Mouse (Mus musculus): ENCODE results near the gene Mtx1. TPM values are rescaled to one million over a fixed set of nuclear protein-coding genes. Genes with fewer than 3 reads are reported as not detected.

Gene Mtx1
- polyA plus RNA-seq, 1 experiment from 2014 or later, result 156 TPM

GRCm38 (mm10) chr3:89237682-89238081, 10.8 kb upstream of the Mtx1 start:
- H3K4me3 ChIP-seq, result no peak overlapping the region
- no peaks in the 10 kb centered on the region for H3K27me3 ChIP-seq
- H3K9me3 ChIP-seq, result no peaks in the 10 kb centered on the region
- H3K27ac ChIP-seq, result no peak overlapping the region
- no peak overlapping the region for H3K4me2 ChIP-seq
- peaks cover 3% of the 10 kb centered on the region; the same call in 1 of the 2 replicates for H3K4me1 ChIP-seq
- 93% methylated on average over 21 of the region's 21 CpGs for WGBS
- peaks cover 59% of the 10 kb centered on the region for H3K36me3 ChIP-seq
- no peak for ATAC-seq (ENCODE audit: insufficient number of reproducible peaks, low FRiP score, low TSS enrichment, low read depth)
- H3K9ac ChIP-seq, result no peak overlapping the region

DNA sequence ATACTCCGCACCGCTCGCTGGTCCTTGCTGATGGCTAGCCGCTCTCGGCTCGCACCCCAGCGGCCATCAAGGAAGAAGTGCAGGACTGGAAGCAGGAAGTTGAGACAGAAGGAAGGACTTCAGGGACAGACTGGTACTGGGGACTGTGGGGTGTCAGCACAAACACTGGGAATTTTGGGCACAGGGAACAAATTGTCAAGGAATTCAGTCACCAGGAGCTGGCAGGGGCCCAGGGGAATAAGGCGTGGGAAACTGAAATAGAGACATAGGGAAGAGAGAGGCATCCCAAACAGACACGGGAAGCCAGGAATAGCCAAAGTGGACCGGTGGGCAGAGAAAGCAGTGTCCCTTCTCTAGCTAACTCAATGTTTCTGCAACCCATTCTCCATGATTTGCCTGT, 9.6 kb upstream of the Mtx1 start:
- no peak overlapping the region for H3K27ac ChIP-seq
- H3K4me3 ChIP-seq, result no peak overlapping the region
- no peaks in the 10 kb centered on the region for H3K9me3 ChIP-seq
- peaks cover 3% of the 10 kb centered on the region; the same call in 1 of the 2 replicates for H3K4me1 ChIP-seq
- ATAC-seq (ENCODE audit: insufficient number of reproducible peaks, low FRiP score, low TSS enrichment, low read depth), result no peak
- H3K36me3 ChIP-seq, result peaks cover 52% of the 10 kb centered on the region
- 91% methylated on average over 10 of the region's 10 CpGs for WGBS
- no peak overlapping the region for H3K9ac ChIP-seq
- H3K4me2 ChIP-seq, result no peak overlapping the region
- H3K27me3 ChIP-seq, result no peaks in the 10 kb centered on the region

GRCm38 (mm10) chr3:89233562-89234110, 6.7 kb upstream of the Mtx1 start:
- no peak overlapping the region for H3K4me3 ChIP-seq
- no peak overlapping the region for H3K9ac ChIP-seq
- H3K36me3 ChIP-seq, result peaks cover 35% of the 10 kb centered on the region
- no peaks in the 10 kb centered on the region for H3K27me3 ChIP-seq
- ATAC-seq (ENCODE audit: insufficient number of reproducible peaks, low FRiP score, low TSS enrichment, low read depth), result no peak
- no peaks in the 10 kb centered on the region for H3K9me3 ChIP-seq
- peaks cover 7% of the 10 kb centered on the region for H3K4me1 ChIP-seq
- WGBS, result 74% methylated on average over 14 of the region's 14 CpGs
- no peak overlapping the region for H3K4me2 ChIP-seq
- H3K27ac ChIP-seq, result no peak overlapping the region

DNA sequence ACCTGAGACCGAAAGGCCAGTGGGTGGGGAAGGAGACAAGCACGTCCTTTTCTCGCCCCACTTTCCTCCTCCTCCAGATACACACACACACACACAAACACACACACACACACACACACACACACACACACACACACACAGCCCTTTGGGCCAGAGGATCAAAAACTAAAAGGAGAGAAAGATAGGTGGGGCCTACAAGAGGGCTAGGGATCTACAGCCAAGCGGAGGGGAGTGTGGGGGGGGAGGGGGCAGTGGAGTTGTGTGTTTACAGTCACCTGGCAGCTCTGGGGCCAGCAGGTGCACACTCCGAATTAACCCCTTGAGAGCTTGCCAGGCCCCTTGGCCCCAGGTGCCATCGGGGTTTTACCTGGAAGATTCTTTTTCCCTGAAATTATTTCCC, 5.7 kb upstream of the Mtx1 start:
- ATAC-seq (ENCODE audit: insufficient number of reproducible peaks, low FRiP score, low TSS enrichment, low read depth), result no peak
- H3K9ac ChIP-seq, result no peak overlapping the region
- H3K4me2 ChIP-seq, result no peak overlapping the region
- no peaks in the 10 kb centered on the region for H3K27me3 ChIP-seq
- H3K9me3 ChIP-seq, result no peaks in the 10 kb centered on the region
- peaks cover 14% of the 10 kb centered on the region for H3K4me1 ChIP-seq
- peaks cover 26% of the 10 kb centered on the region for H3K36me3 ChIP-seq
- H3K4me3 ChIP-seq, result no peak overlapping the region
- 61% methylated on average over 5 of the region's 6 CpGs for WGBS
- H3K27ac ChIP-seq, result no peak overlapping the region

DNA sequence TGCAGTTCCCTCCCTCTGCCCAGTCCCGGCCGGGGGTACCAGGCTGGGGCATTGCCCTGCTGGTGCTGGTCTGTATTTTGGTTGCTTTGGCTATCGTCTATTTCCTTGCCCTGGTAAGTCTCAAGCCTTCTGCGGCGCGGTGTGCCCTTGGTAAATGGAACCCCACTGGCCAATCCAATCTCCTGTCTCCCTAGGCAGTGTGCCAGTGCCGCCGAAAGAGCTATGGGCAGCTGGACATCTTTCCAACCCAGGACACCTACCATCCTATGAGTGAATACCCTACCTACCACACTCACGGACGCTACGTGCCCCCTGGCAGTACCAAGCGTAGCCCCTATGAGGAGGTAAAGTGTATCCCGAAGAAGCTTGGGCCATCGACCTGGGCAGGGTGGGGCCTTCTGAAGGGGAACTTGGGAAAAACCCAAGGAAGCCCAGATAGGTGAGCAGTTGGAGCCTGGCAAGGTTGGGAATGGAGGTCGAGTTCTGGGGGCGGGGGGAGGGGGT, 4.9 kb upstream of the Mtx1 start:
- no peak overlapping the region for H3K9ac ChIP-seq
- no peak for ATAC-seq (ENCODE audit: insufficient number of reproducible peaks, low FRiP score, low TSS enrichment, low read depth)
- WGBS, result 70% methylated on average over 16 of the region's 16 CpGs

DNA sequence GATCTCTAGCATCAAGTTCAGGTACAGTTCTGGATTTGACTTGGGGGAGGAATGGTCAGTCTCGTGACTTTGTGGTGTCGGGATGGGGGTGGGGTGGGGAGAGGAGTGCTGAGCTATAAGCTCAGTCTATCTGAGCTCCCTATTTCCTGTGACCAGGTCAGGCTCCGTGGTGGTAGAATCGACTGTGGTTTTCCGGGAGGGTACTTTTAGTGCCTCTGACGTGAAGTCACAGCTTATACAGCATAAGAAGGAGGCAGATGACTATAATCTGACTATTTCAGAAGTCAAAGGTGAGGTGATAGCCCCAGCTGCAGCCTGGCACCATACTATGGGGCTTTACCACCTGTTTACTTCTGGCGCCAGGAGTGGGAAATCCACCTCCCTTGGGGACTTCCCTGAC, 4.5 kb upstream of the Mtx1 start:
- no peak overlapping the region for H3K27ac ChIP-seq

More for the DNA sequence above, 4.9 kb upstream of the Mtx1 start:
- Histone ChIP-seq H3K9me3 (no peaks in the 10 kb centered on the region), H3K27ac (no peak overlapping the region), H3K4me1 (peaks cover 22% of the 10 kb centered on the region), H3K4me2 (no peak overlapping the region), H3K4me3 (no peak overlapping the region), H3K27me3 (no peaks in the 10 kb centered on the region), H3K36me3 (peaks cover 21% of the 10 kb centered on the region)

DNA sequence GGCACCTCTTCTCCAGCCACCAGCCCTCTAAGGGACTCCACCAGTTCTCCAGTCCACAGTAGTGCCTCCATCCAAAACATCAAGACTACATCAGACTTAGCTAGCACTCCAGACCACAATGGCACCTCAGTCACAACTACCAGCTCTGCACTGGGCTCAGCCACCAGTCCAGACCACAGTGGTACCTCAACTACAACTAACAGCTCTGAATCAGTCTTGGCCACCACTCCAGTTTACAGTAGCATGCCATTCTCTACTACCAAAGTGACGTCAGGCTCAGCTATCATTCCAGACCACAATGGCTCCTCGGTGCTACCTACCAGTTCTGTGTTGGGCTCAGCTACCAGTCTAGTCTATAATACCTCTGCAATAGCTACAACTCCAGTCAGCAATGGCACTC, 3.7 kb upstream of the Mtx1 start:
- H3K9ac ChIP-seq, result no peak overlapping the region
- H3K4me3 ChIP-seq, result no peak overlapping the region
- no peaks in the 10 kb centered on the region for H3K9me3 ChIP-seq
- H3K27ac ChIP-seq, result no peak overlapping the region
- H3K27me3 ChIP-seq, result no peaks in the 10 kb centered on the region
- peaks cover 35% of the 10 kb centered on the region for H3K4me1 ChIP-seq
- peaks cover 16% of the 10 kb centered on the region for H3K36me3 ChIP-seq
- no peak overlapping the region for H3K4me2 ChIP-seq
- WGBS, result 88% methylated on average over 2 of the region's 2 CpGs
- ATAC-seq (ENCODE audit: insufficient number of reproducible peaks, low FRiP score, low TSS enrichment, low read depth), result no peak

More for the DNA sequence above, 4.5 kb upstream of the Mtx1 start:
- H3K4me1 ChIP-seq, result peaks cover 27% of the 10 kb centered on the region
- H3K27me3 ChIP-seq, result no peaks in the 10 kb centered on the region
- H3K9ac ChIP-seq, result no peak overlapping the region
- no peaks in the 10 kb centered on the region for H3K9me3 ChIP-seq
- peaks cover 17% of the 10 kb centered on the region for H3K36me3 ChIP-seq
- ATAC-seq (ENCODE audit: insufficient number of reproducible peaks, low FRiP score, low TSS enrichment, low read depth), result no peak
- no peak overlapping the region for H3K4me2 ChIP-seq
- no peak overlapping the region for H3K4me3 ChIP-seq
- WGBS, result 62% methylated on average over 7 of the region's 7 CpGs

DNA sequence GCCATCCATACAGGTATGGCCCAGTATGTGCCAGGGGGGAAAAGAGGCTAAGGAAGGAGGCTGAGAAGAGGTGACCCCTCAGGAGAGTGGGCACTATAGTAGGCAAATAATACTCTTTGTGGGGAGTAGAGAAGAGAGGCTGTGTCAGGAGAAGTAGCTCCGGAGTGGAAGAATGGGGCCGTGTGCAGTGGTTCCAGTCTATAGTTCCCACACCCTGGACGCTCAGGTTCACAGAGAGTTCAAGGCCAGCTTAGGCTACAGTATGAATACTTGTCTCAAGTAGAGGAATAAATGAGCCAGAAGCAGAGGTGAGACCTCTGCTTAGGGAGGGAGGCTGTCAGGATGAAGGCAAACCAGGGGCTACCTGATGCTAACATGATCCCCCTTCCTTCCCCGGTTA, 2.4 kb upstream of the Mtx1 start:
- no peak overlapping the region for H3K9ac ChIP-seq
- H3K27ac ChIP-seq, result no peak overlapping the region
- no peak for ATAC-seq (ENCODE audit: insufficient number of reproducible peaks, low FRiP score, low TSS enrichment, low read depth)
- H3K4me3 ChIP-seq, result no peak overlapping the region
- H3K4me1 ChIP-seq, result peaks cover 33% of the 10 kb centered on the region
- H3K27me3 ChIP-seq, result no peaks in the 10 kb centered on the region
- WGBS, result 59% methylated on average over 4 of the region's 4 CpGs
- no peaks in the 10 kb centered on the region for H3K9me3 ChIP-seq
- H3K36me3 ChIP-seq, result peaks cover 19% of the 10 kb centered on the region
- no peak overlapping the region for H3K4me2 ChIP-seq

- no peak within 1 kb of the TSS for H3K9ac ChIP-seq
- peaks cover 18% of the 10 kb centered on the region for H3K36me3 ChIP-seq
- H3K9me3 ChIP-seq, result no peaks in the 10 kb centered on the region
- peak within 1 kb of the TSS; percentile 43 for H3K4me3 ChIP-seq
- H3K27ac ChIP-seq, result peak within 1 kb of the TSS; percentile 78
- 35% methylated on average over 10 of the region's 10 CpGs for WGBS
- peak within 1 kb of the TSS; percentile 64 for H3K4me2 ChIP-seq
- H3K4me1 ChIP-seq, result peaks cover 33% of the 10 kb centered on the region
- ATAC-seq (ENCODE audit: insufficient number of reproducible peaks, low FRiP score, low TSS enrichment, low read depth), result no peak
- H3K27me3 ChIP-seq, result no peaks in the 10 kb centered on the region
Observed at GRCm38 (mm10) chr3:89228836-89229235, 1.9 kb upstream of the Mtx1 start, which contains the start of gene Muc1. Muc1 (plus strand) TSS chr3:89229057.

GRCm38 (mm10) chr3:89228180-89228549, 1.3 kb upstream of the Mtx1 start:
- Histone ChIP-seq H3K4me2 (peak overlapping the region; percentile 64), H3K9ac (no peak overlapping the region), H3K4me3 (peak overlapping the region; percentile 43), H3K27ac (peak overlapping the region; percentile 78), H3K9me3 (no peaks in the 10 kb centered on the region), H3K4me1 (peaks cover 33% of the 10 kb centered on the region), H3K36me3 (peaks cover 21% of the 10 kb centered on the region), H3K27me3 (no peaks in the 10 kb centered on the region)
- WGBS, result under 1% methylated on average over 19 of the region's 20 CpGs
- ATAC-seq (ENCODE audit: insufficient number of reproducible peaks, low FRiP score, low TSS enrichment, low read depth), result no peak

DNA sequence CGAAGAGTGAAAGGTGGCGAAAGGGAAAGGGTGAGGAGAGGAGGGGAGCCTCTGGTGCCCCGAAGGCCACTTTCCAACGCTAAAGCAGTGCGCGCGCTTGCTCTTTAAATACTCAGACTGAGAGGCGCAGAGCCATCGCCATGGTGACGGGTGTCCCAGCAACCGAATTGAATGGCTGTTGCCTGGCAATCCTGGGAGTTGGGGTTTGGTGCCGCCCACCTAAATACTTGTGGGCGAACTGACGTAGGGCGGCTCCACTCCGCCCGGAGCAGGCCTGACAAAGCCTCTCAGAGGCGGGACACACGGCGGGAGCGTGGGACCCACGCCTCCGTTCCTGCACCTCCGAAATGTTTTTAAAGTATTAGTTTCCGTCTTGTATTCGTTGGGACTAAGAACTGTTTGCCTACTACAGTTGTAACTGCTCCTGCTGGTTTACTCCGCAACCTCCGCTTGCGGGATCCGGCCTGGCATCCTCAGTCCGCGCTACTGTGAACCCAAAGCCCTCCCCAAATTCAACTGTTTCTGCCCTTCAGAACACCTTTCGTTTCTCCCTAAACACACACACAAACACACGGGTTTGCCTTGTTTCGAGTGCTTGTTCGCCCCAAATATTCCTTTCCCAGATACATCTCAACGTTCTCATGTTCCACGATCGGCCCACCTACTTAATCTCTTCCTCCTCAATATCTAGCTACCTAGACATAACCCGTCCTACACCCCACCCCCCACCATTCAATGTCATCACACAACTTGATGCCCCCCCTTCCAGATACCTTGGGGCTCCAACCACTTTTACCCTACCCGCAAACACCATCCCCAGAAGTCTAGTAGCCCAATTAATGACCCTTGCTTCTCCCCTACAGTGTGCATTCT, 655 bp upstream of the Mtx1 start:
- H3K4me2 ChIP-seq, result peak overlapping the region; percentile 64
- H3K27ac ChIP-seq, result peak overlapping the region; percentile 78
- peak; percentile 90 for ATAC-seq (ENCODE audit: insufficient number of reproducible peaks, low FRiP score, low TSS enrichment, low read depth)
- H3K27me3 ChIP-seq, result no peaks in the 10 kb centered on the region
- H3K9me3 ChIP-seq, result no peaks in the 10 kb centered on the region
- peaks cover 26% of the 10 kb centered on the region for H3K36me3 ChIP-seq
- 5% methylated on average over 41 of the region's 41 CpGs for WGBS
- peaks cover 33% of the 10 kb centered on the region for H3K4me1 ChIP-seq
- peak overlapping the region; percentile 23; the same call in 1 of the 2 replicates for H3K9ac ChIP-seq
- H3K4me3 ChIP-seq, result peak overlapping the region; percentile 43

DNA sequence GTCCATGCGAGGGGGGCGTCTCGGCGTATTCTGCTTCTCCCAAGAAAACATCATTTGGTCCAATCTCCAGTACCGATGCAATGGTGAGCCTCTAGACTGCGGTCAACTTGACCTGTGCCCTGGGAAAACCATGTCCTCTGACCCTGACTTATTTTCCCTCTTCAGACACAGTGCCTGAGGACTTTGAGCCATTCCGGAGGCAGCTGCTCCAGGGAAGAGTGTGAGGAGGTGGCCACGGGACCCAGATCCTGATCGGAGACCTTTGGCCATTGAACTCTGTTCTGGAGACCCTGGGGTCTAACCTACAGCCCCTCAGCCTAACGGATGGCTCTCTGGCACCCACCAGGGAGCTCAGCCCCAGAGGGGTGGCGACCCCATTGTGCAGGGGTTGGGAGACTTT, 527 bp downstream of the Mtx1 start:
- Histone ChIP-seq H3K4me2 (peak overlapping the region; percentile 64), H3K27ac (peak overlapping the region; percentile 78), H3K9me3 (no peaks in the 10 kb centered on the region), H3K27me3 (no peaks in the 10 kb centered on the region), H3K36me3 (peaks cover 34% of the 10 kb centered on the region), H3K4me1 (peaks cover 33% of the 10 kb centered on the region), H3K9ac (peak overlapping the region; percentile 14; the same call in 1 of the 2 replicates), H3K4me3 (peak overlapping the region; percentile 43; the same call in 1 of the 2 replicates)
- ATAC-seq (ENCODE audit: insufficient number of reproducible peaks, low FRiP score, low TSS enrichment, low read depth), result no peak
- 33% methylated on average over 11 of the region's 11 CpGs for WGBS

All from limb, embryonic 15.5 days (tissue).